Mouse (Mus musculus) megakaryocyte-erythroid progenitor cell, adult 5-6 weeks (primary cell): ENCODE measurements around the gene Crybg1. TPM values are rescaled to one million over a fixed set of nuclear protein-coding genes. Genes with fewer than 3 reads are reported as not detected.

Experiments used
- ATAC-seq: replicated peaks from 2 replicates; pipeline ENCODE4 v1.8.0; 2016; ENCODE audit warnings: mild to moderate bottlenecking, inconsistent platforms; ENCODE audit not compliant: severe bottlenecking, poor library complexity, low FRiP score, low TSS enrichment
- total RNA-seq, 2 experiments: library from RNA; stranded (forward) in 1 of 2; stranded (reverse) in 1 of 2; fragments of 200-1000, 215-1000 nt in 1 of 2; fragments of >200 nt in 1 of 2; fragmentation: Nextera tagmentation in 1 of 2; gene quantifications; 2 replicates each; pipeline ENCODE4 v1.2.3; 2014 to 2017

Gene Crybg1
- total RNA-seq, 2 experiments from 2014 or later = 0.44 to 1.1 TPM

GRCm38 (mm10) chr10:43910032-43910872, 238.4 kb downstream of the Crybg1 start:
- ATAC-seq = 0 out of 2 replicates have a peak, but pooled peaks have one; percentile 20

- no peak for ATAC-seq
These were observed 244.1 kb downstream of the Crybg1 start for GRCm38 (mm10) chr10:43904569-43904968.

GRCm38 (mm10) chr10:43901578-43902194, 247.0 kb downstream of the Crybg1 start, which contains the start of the genes Qrsl1 and Rtn4ip1:
Qrsl1 (minus strand) TSS chr10:43901745.
Rtn4ip1 (plus strand) TSS chr10:43901807.
- ATAC-seq = peak; percentile 95

- peak; percentile 48 for ATAC-seq
These were observed 247.6 kb downstream of the Crybg1 start for GRCm38 (mm10) chr10:43900883-43901570.

Other genes with a start within 250 kb of the Crybg1 start
- 15.3 and 30.8 TPM in 2 replicates for gene Qrsl1, start 247.1 kb downstream of the Crybg1 start, total RNA-seq (2014; fragmentation: Nextera tagmentation)
- 9.3 and 14.6 TPM in 2 replicates for gene Qrsl1, start 247.1 kb downstream of the Crybg1 start, total RNA-seq (2017)
- 19.3 and 29.1 TPM in 2 replicates for gene Rtn4ip1, start 247.0 kb downstream of the Crybg1 start, total RNA-seq (2014; fragmentation: Nextera tagmentation)
- gene Rtn4ip1, start 247.0 kb downstream of the Crybg1 start, total RNA-seq (2017) = 17.0 and 17.4 TPM in 2 replicates
- gene Atg5, start 119.5 kb upstream of the Crybg1 start, total RNA-seq (2014; fragmentation: Nextera tagmentation) = 23.8 and 25.9 TPM in 2 replicates
- 33.4 and 33.8 TPM in 2 replicates for gene Atg5, start 119.5 kb upstream of the Crybg1 start, total RNA-seq (2017)